Mouse (Mus musculus) lung, postnatal 0 days (tissue): ENCODE measurements around the gene Cd244a. TPM values are rescaled to one million over a fixed set of nuclear protein-coding genes. Genes with fewer than 3 reads are reported as not detected.

Experiments
- ATAC-seq: fragments of 200-750 bp; cut with Nextera tagmentation; 2 replicates; pipeline ENCODE4 v1.8.0; 2017; ENCODE audit warnings: moderate library complexity
- DNase-seq: peaks from one replicate; pipeline ENCODE4 v3.0.0-alpha.2; 2016; ENCODE audit warnings: low spot score
- H3K27ac ChIP-seq: fragments of 300-500 bp; sonication (generic); 2 replicates; pipeline ENCODE4 v1.5.1; 2014; ENCODE audit warnings: antibody characterized with exemption, mild to moderate bottlenecking, low read length, mixed read lengths
- H3K27me3 ChIP-seq: fragments of 300-500 bp; sonication (generic); replicated peaks from 2 replicates; pipeline ENCODE4 v1.6.1; 2014; ENCODE audit warnings: low read length, mixed read lengths; ENCODE audit not compliant: insufficient read depth
- H3K36me3 ChIP-seq: fragments of 300-500 bp; sonication (generic); 2 replicates; pipeline ENCODE4 v1.6.1; 2014; ENCODE audit warnings: low read length, mixed read lengths; ENCODE audit not compliant: insufficient read depth
- H3K4me1 ChIP-seq: fragments of 300-500 bp; sonication (generic); 2 replicates; pipeline ENCODE4 v1.6.1; 2014; ENCODE audit warnings: antibody characterized with exemption, low read depth, low read length, mixed read lengths; ENCODE audit not compliant: insufficient read depth
- H3K4me2 ChIP-seq: fragments of 300-500 bp; sonication (generic); replicated peaks from 2 replicates; pipeline ENCODE4 v1.6.1; 2014; ENCODE audit warnings: low read depth, mild to moderate bottlenecking, low read length, moderate library complexity, mixed read lengths
- H3K4me3 ChIP-seq: fragments of 300-500 bp; sonication (generic); 2 replicates; pipeline ENCODE4 v1.5.1; 2014; ENCODE audit warnings: low read depth, low read length
- H3K9ac ChIP-seq: fragments of 300-500 bp; sonication (generic); replicated peaks from 2 replicates; pipeline ENCODE4 v1.6.1; 2014; ENCODE audit warnings: low read depth, mild to moderate bottlenecking
- H3K9me3 ChIP-seq: fragments of 300-500 bp; sonication (generic); 2 replicates; pipeline ENCODE4 v1.6.1; 2016; ENCODE audit warnings: low read length, mixed read lengths
- CTCF ChIP-seq: IDR thresholded peaks from 2 replicates; pipeline ENCODE4 v1.5.1; 2016; ENCODE audit warnings: antibody characterized with exemption, mild to moderate bottlenecking
- EP300 ChIP-seq: IDR thresholded peaks from 2 replicates; pipeline ENCODE4 v1.6.1; 2016; ENCODE audit warnings: antibody characterized with exemption, mild to moderate bottlenecking, control low read depth
- WGBS: fragments of 180-500 bp; shearing (Covaris S2); extraction: QIAGEN DNeasy Blood & Tissue Kit; methylation state at CpG from one replicate; pipeline ENCODE4 v1.1.7; 2014; 5-methylcytosine and 5-hydroxymethylcytosine counted together
- polyA plus RNA-seq: library from polyadenylated mRNA; unstranded; fragments of >200 nt; fragmentation: Nextera tagmentation; extraction: Ambion mirVana; gene quantifications from 2 replicates; pipeline ENCODE4 v1.2.1, GENCODE M21; 2015

Gene Cd244a
- polyA plus RNA-seq, 1 experiment from 2014 or later = 1.7 TPM

GRCm38 (mm10) chr1:171620091-171620490 is 61.1 kb downstream of the Cd244a start:
- H3K4me2 ChIP-seq = no peak overlapping the region
- H3K9ac ChIP-seq = no peak overlapping the region
- no peaks in the 10 kb centered on the region for H3K27me3 ChIP-seq
- no peaks in the 10 kb centered on the region for H3K9me3 ChIP-seq
- no peak overlapping the region for H3K27ac ChIP-seq
- DNase-seq = no peak
- WGBS = 85% methylated on average over 6 of the region's 6 CpGs
- no peak for TF ChIP-seq CTCF
- no peak for TF ChIP-seq EP300
- H3K36me3 ChIP-seq = no peaks in the 10 kb centered on the region
- no peak for ATAC-seq
- no peaks in the 10 kb centered on the region for H3K4me1 ChIP-seq
- no peak overlapping the region for H3K4me3 ChIP-seq

- no peaks in the 10 kb centered on the region for H3K4me1 ChIP-seq
- TF ChIP-seq EP300 (no peak), CTCF (no peak)
- no peak overlapping the region for H3K27ac ChIP-seq
- DNase-seq (no peak), ATAC-seq (no peak)
- H3K4me3 ChIP-seq = no peak overlapping the region
- no peaks in the 10 kb centered on the region for H3K36me3 ChIP-seq
- WGBS = 76% methylated on average over 3 of the region's 3 CpGs
- H3K9ac ChIP-seq = no peak overlapping the region
- no peaks in the 10 kb centered on the region for H3K9me3 ChIP-seq
- no peak overlapping the region for H3K4me2 ChIP-seq
- H3K27me3 ChIP-seq = no peaks in the 10 kb centered on the region
Observed at GRCm38 (mm10) chr1:171627801-171628200, 68.8 kb downstream of the Cd244a start.

GRCm38 (mm10) chr1:171629168-171629567 is 70.2 kb downstream of the Cd244a start:
- H3K9me3 ChIP-seq = no peaks in the 10 kb centered on the region
- no peak overlapping the region for H3K9ac ChIP-seq
- TF ChIP-seq CTCF = no peak
- no peak for TF ChIP-seq EP300
- 60% methylated on average over 6 of the region's 6 CpGs for WGBS
- ATAC-seq (no peak), DNase-seq (no peak)
- H3K4me3 ChIP-seq = no peak overlapping the region
- H3K27me3 ChIP-seq = no peaks in the 10 kb centered on the region
- no peak overlapping the region for H3K4me2 ChIP-seq
- H3K27ac ChIP-seq = no peak overlapping the region
- H3K36me3 ChIP-seq = no peaks in the 10 kb centered on the region
- no peaks in the 10 kb centered on the region for H3K4me1 ChIP-seq

- Histone ChIP-seq H3K4me2 (no peak overlapping the region), H3K9ac (no peak overlapping the region), H3K4me1 (no peaks in the 10 kb centered on the region), H3K9me3 (no peaks in the 10 kb centered on the region), H3K36me3 (no peaks in the 10 kb centered on the region), H3K27ac (no peak overlapping the region), H3K27me3 (no peaks in the 10 kb centered on the region), H3K4me3 (no peak overlapping the region)
- ATAC-seq = no peak
- TF ChIP-seq CTCF (no peak), EP300 (no peak)
- DNase-seq = no peak
- 61% methylated on average over 7 of the region's 7 CpGs for WGBS
Observed at GRCm38 (mm10) chr1:171630041-171630440, 71.0 kb downstream of the Cd244a start.

- Histone ChIP-seq H3K27me3 (no peaks in the 10 kb centered on the region), H3K9me3 (no peaks in the 10 kb centered on the region), H3K27ac (no peak overlapping the region), H3K4me2 (no peak overlapping the region), H3K36me3 (no peaks in the 10 kb centered on the region), H3K4me3 (no peak overlapping the region), H3K9ac (no peak overlapping the region), H3K4me1 (no peaks in the 10 kb centered on the region)
- DNase-seq (no peak), ATAC-seq (no peak)
- TF ChIP-seq EP300 (no peak), CTCF (no peak)
- 64% methylated on average over 4 of the region's 4 CpGs for WGBS
Observed at GRCm38 (mm10) chr1:171630912-171631311, 71.9 kb downstream of the Cd244a start.

- 51% methylated on average over 2 of the region's 2 CpGs for WGBS
- Histone ChIP-seq H3K27ac (no peak overlapping the region), H3K4me2 (no peak overlapping the region), H3K27me3 (no peaks in the 10 kb centered on the region), H3K4me1 (no peaks in the 10 kb centered on the region), H3K9ac (no peak overlapping the region), H3K9me3 (no peaks in the 10 kb centered on the region), H3K4me3 (no peak overlapping the region), H3K36me3 (no peaks in the 10 kb centered on the region)
- TF ChIP-seq EP300 (no peak), CTCF (no peak)
- DNase-seq = peak; percentile 52
- no peak for ATAC-seq
Observed at GRCm38 (mm10) chr1:171631447-171631846, 72.5 kb downstream of the Cd244a start.

GRCm38 (mm10) chr1:171635696-171636095 is 76.7 kb downstream of the Cd244a start:
- Histone ChIP-seq H3K36me3 (no peaks in the 10 kb centered on the region), H3K4me3 (no peak overlapping the region), H3K9ac (no peak overlapping the region), H3K27ac (no peak overlapping the region), H3K4me2 (no peak overlapping the region), H3K27me3 (no peaks in the 10 kb centered on the region), H3K4me1 (no peaks in the 10 kb centered on the region), H3K9me3 (no peaks in the 10 kb centered on the region)
- no peak for TF ChIP-seq EP300
- TF ChIP-seq CTCF = no peak
- 39% methylated on average over 6 of the region's 6 CpGs for WGBS
- no peak for ATAC-seq
- no peak for DNase-seq
